Mouse (Mus musculus) embryonic fibroblast, embryonic 13.5 days (primary cell): ENCODE data around the gene Gabarap.

ENCODE experiments used
- CTCF ChIP-seq: IDR thresholded peaks from 2 replicates; pipeline ENCODE4 v1.5.1; 2011; ENCODE audit warnings: mild to moderate bottlenecking, control low read depth, low read length, moderate library complexity, borderline replicate concordance; ENCODE audit not compliant: insufficient read depth
- POLR2A ChIP-seq: IDR thresholded peaks from 2 replicates; pipeline ENCODE4 v1.6.1; 2011; ENCODE audit warnings: low read depth, mild to moderate bottlenecking, control low read depth, low read length, moderate library complexity

GRCm38 (mm10) chr11:69970775-69971174 lies 20.2 kb upstream of the Gabarap start:
- no peak for TF ChIP-seq CTCF
- TF ChIP-seq POLR2A = no peak
